Mouse (Mus musculus) E14TG2a.4 (cell line): Measurements from ENCODE around the gene Usp24.

Source experiments
- H3K27me3 ChIP-seq: 2 replicates; pipeline ENCODE4 v1.6.1; 2014; ENCODE audit warnings: low read length, control low read depth; ENCODE audit not compliant: insufficient read depth
- H3K36me3 ChIP-seq: 2 replicates; pipeline ENCODE4 v1.6.1; 2014; ENCODE audit warnings: low read length, control low read depth; ENCODE audit not compliant: insufficient read depth
- H3K4me1 ChIP-seq: replicated peaks from 2 replicates; pipeline ENCODE4 v1.6.1; 2014; ENCODE audit warnings: low read depth, low read length, control low read depth
- H3K4me3 ChIP-seq: replicated peaks from 2 replicates; pipeline ENCODE4 v1.5.1; 2014; ENCODE audit warnings: mild to moderate bottlenecking, low read length
- H3K9me3 ChIP-seq: 2 replicates; pipeline ENCODE4 v1.6.1; 2014; ENCODE audit warnings: low read length, control low read depth
- CTCF ChIP-seq: conservative IDR thresholded peaks from 2 replicates; pipeline ENCODE4 v1.5.1; 2014; ENCODE audit warnings: low read length
- NANOG ChIP-seq: IDR thresholded peaks from 2 replicates; pipeline ENCODE4 v1.6.1; 2014; ENCODE audit warnings: borderline replicate concordance, low read length, mixed read lengths
- POU5F1 ChIP-seq: IDR thresholded peaks from 2 replicates; pipeline ENCODE4 v1.6.1; 2014; ENCODE audit warnings: low read length, borderline replicate concordance

The Usp24 gene

DNA sequence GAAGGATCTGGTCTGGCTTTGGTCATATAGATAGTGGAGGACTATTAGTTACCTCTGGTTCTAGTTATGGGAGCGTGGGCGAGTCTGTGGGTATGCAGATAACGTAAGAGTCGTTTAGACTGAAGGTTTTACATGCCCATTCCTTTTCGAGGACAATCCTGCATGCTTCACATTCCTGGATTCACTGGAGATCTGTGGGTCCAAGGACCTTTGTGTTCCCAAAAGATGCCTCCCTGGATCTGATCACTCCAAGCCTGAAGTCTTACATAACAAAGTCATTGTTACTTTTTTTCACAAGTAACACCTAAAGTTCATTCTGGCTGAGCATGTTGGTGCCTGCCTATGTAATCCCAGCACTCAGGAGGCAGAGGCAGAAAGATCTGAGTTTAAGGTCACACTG, 65.1 kb downstream of the Usp24 start:
- Histone ChIP-seq H3K4me3 (no peak overlapping the region), H3K4me1 (peaks cover 16% of the 10 kb centered on the region), H3K36me3 (peaks cover 94% of the 10 kb centered on the region), H3K9me3 (peaks cover 10% of the 10 kb centered on the region), H3K27me3 (no peaks in the 10 kb centered on the region)
- TF ChIP-seq NANOG: no peak
- no peak for TF ChIP-seq CTCF
- no peak for TF ChIP-seq POU5F1

DNA sequence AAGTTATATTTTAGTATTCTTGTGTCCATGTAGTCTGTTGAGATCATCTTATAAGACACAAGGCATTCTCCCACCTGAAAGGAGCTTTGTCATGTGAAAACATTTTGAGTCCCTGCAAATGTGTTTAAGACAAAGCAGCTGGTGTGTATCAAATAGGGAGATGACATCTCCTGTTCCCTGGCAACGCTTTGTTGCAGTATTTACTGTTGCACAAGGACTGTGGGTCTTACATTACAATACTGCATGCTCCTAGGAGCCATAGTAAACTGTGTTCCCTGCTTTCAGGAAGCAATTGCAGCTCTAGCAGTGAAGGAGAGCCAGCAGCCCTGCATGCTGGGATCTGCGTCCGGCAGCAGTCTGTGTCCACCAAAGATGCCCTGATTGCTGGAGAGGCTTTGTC, 73.9 kb downstream of the Usp24 start:
- H3K36me3 ChIP-seq: peaks cover 76% of the 10 kb centered on the region
- TF ChIP-seq NANOG: no peak
- no peak for TF ChIP-seq CTCF
- no peak for TF ChIP-seq POU5F1
- no peaks in the 10 kb centered on the region for H3K27me3 ChIP-seq
- no peak overlapping the region for H3K4me3 ChIP-seq
- no peaks in the 10 kb centered on the region; the same call in 1 of the 2 replicates for H3K4me1 ChIP-seq
- H3K9me3 ChIP-seq: peaks cover 72% of the 10 kb centered on the region

DNA sequence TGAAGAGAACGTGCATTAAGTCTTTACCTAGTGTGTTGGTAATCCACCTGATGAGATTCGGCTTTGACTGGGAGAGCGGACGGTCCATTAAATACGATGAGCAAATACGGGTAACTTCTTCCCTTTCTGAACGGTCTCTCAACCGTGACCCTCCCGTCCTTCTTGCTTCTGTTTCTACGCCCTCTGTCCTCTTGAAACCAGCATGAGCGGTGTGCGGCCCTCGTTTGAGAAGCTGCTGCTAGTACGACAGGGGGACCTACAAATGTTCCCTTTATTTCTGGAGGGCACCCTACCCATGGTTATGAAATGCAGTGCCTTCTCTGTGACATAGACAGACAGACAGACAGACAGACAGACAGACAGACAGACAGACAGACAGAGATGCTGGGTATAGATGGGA, 93.6 kb downstream of the Usp24 start:
- Histone ChIP-seq H3K27me3 (no peaks in the 10 kb centered on the region), H3K9me3 (no peaks in the 10 kb centered on the region), H3K36me3 (peaks cover 97% of the 10 kb centered on the region), H3K4me3 (no peak overlapping the region), H3K4me1 (no peaks in the 10 kb centered on the region)
- TF ChIP-seq NANOG (no peak), POU5F1 (no peak), CTCF (no peak)

GRCm38 (mm10) chr4:106419256-106419655, 103.2 kb downstream of the Usp24 start:
- peaks cover 83% of the 10 kb centered on the region for H3K36me3 ChIP-seq
- H3K4me1 ChIP-seq: no peaks in the 10 kb centered on the region
- H3K4me3 ChIP-seq: no peak overlapping the region
- no peaks in the 10 kb centered on the region for H3K27me3 ChIP-seq
- no peak for TF ChIP-seq NANOG
- no peaks in the 10 kb centered on the region for H3K9me3 ChIP-seq

GRCm38 (mm10) chr4:106419791-106420190, 103.8 kb downstream of the Usp24 start:
- H3K4me1 ChIP-seq: no peaks in the 10 kb centered on the region
- no peaks in the 10 kb centered on the region for H3K27me3 ChIP-seq
- TF ChIP-seq NANOG (no peak), CTCF (no peak), POU5F1 (no peak)

GRCm38 (mm10) chr4:106422597-106422996, 106.6 kb downstream of the Usp24 start:
- Histone ChIP-seq H3K36me3 (peaks cover 81% of the 10 kb centered on the region), H3K9me3 (no peaks in the 10 kb centered on the region), H3K27me3 (no peaks in the 10 kb centered on the region), H3K4me1 (no peaks in the 10 kb centered on the region), H3K4me3 (no peak overlapping the region)
- TF ChIP-seq NANOG (no peak), POU5F1 (no peak), CTCF (no peak)

More at GRCm38 (mm10) chr4:106419791-106420190, 103.8 kb downstream of the Usp24 start:
- Histone ChIP-seq H3K36me3 (peaks cover 83% of the 10 kb centered on the region), H3K9me3 (no peaks in the 10 kb centered on the region), H3K4me3 (no peak overlapping the region)

- Histone ChIP-seq H3K4me1 (peaks cover 14% of the 10 kb centered on the region), H3K36me3 (peaks cover 79% of the 10 kb centered on the region), H3K4me3 (no peak overlapping the region), H3K9me3 (no peaks in the 10 kb centered on the region), H3K27me3 (no peaks in the 10 kb centered on the region)
- no peak for TF ChIP-seq POU5F1
- TF ChIP-seq NANOG: no peak
- no peak for TF ChIP-seq CTCF
Observed at GRCm38 (mm10) chr4:106424560-106424959, 108.5 kb downstream of the Usp24 start.

DNA sequence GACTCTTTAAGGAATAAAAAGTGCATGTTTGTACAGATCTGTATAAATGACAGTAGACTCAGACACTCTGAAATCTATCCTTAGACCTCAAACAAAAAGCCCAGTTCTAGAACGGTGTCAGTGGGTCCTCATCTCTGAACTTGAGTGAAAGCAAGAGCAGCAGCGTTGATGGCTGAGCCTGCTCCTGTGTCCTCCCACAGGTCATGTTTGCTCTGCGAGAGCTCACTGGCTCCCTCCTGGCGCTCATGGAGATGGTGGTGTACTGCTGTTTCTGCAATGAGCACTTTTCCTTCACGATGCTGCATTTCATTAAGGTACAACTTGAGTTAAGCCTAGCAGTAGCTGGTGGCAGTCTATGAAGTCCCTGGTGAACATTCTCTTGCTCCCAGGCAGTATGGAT, 110.3 kb downstream of the Usp24 start:
- H3K36me3 ChIP-seq: peaks cover 82% of the 10 kb centered on the region
- H3K4me3 ChIP-seq: no peak overlapping the region
- no peaks in the 10 kb centered on the region for H3K27me3 ChIP-seq
- H3K4me1 ChIP-seq: peaks cover 18% of the 10 kb centered on the region
- H3K9me3 ChIP-seq: no peaks in the 10 kb centered on the region
- TF ChIP-seq NANOG (no peak), CTCF (peak; percentile 32)

DNA sequence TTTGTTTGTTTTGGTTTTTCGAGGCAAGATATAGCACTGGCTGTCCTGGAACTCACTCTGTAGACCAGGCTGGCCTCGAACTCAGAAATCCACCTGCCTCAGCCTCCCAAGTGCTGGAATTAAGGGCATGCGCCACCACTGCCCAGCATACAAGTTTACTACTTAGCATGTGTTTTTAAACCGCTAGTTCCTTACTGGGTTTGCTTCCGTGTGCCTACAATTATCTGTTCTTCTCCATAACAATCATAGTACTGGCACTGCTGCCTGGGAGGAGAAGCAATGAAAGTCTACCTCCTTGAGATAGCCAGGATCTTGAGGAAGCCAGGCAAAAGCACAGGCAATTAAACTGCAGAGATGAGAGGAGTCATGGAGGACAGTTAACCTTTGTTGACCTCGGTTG, 112.6 kb downstream of the Usp24 start:
- Histone ChIP-seq H3K9me3 (no peaks in the 10 kb centered on the region), H3K27me3 (no peaks in the 10 kb centered on the region), H3K4me3 (no peak overlapping the region), H3K4me1 (peaks cover 18% of the 10 kb centered on the region), H3K36me3 (peaks cover 91% of the 10 kb centered on the region)
- no peak for TF ChIP-seq NANOG
- TF ChIP-seq CTCF: no peak
- no peak for TF ChIP-seq POU5F1

- Histone ChIP-seq H3K4me3 (no peak overlapping the region), H3K9me3 (no peaks in the 10 kb centered on the region), H3K4me1 (peaks cover 18% of the 10 kb centered on the region), H3K36me3 (peaks cover 91% of the 10 kb centered on the region), H3K27me3 (no peaks in the 10 kb centered on the region)
- peak; percentile 86 for TF ChIP-seq POU5F1
- no peak for TF ChIP-seq CTCF
- no peak for TF ChIP-seq NANOG
Observed at GRCm38 (mm10) chr4:106429106-106429505, 113.1 kb downstream of the Usp24 start.
